Mouse (Mus musculus) urinary bladder, adult 2 months (tissue): ENCODE data around the gene Rnf212. TPM values are rescaled to one million over a fixed set of nuclear protein-coding genes. Genes with fewer than 3 reads are reported as not detected.

Experiments used
- polyA plus RNA-seq: library from polyadenylated mRNA; depleted of rRNA; stranded (reverse); fragments of >200 nt; gene quantifications from 2 replicates; pipeline ENCODE4 v1.2.3, GENCODE M21; 2012; rRNA removed

Gene Rnf212
- polyA plus RNA-seq, 1 experiment: 3.8 TPM

Other genes starting within 250 kb of the Rnf212 start
- 0.10 and 0.44 TPM in 2 replicates for gene Cplx1, start 225.0 kb downstream of the Rnf212 start, polyA plus RNA-seq
- 61.6 and 66.0 TPM in 2 replicates for gene Gak, start 145.2 kb downstream of the Rnf212 start, polyA plus RNA-seq
- gene Tmem175, start 145.2 kb downstream of the Rnf212 start, polyA plus RNA-seq: 36.8 and 37.3 TPM in 2 replicates
- 24.1 and 27.1 TPM in 2 replicates for gene Idua, start 114.7 kb downstream of the Rnf212 start, polyA plus RNA-seq
- 20.2 and 21.5 TPM in 2 replicates for gene Dgkq, start 105.3 kb downstream of the Rnf212 start, polyA plus RNA-seq
- gene Slc26a1, start 99.4 kb downstream of the Rnf212 start, polyA plus RNA-seq: 0.04 and 0.07 TPM in 2 replicates
- gene Fgfrl1, start 82.6 kb downstream of the Rnf212 start, polyA plus RNA-seq: 69.0 and 72.7 TPM in 2 replicates
- not detected in 2 replicates for gene Tmed11, start 20.4 kb upstream of the Rnf212 start, polyA plus RNA-seq
- not detected in 2 replicates for gene Vmn2r8, start 33.9 kb upstream of the Rnf212 start, polyA plus RNA-seq
- not detected in 2 replicates for gene Vmn2r9, start 77.6 kb upstream of the Rnf212 start, polyA plus RNA-seq
- gene Vmn2r10, start 231.5 kb upstream of the Rnf212 start, polyA plus RNA-seq: not detected in 2 replicates